Mouse (Mus musculus) ES-E14 (cell line): ENCODE results near the gene Ntn1. TPM values are rescaled to one million over a fixed set of nuclear protein-coding genes. Genes with fewer than 3 reads are reported as not detected.

Experiments
- DNase-seq: peaks from one replicate; pipeline ENCODE4 v3.0.0-alpha.2; 2013; ENCODE audit warnings: low read depth, low spot score
- H3K27ac ChIP-seq: 2 replicates; pipeline ENCODE4 v1.5.1; 2012; ENCODE audit warnings: low read depth, mild to moderate bottlenecking, low read length, moderate library complexity, mixed read lengths; ENCODE audit not compliant: poor library complexity, insufficient read depth, severe bottlenecking
- H3K36me3 ChIP-seq: 2 replicates; pipeline ENCODE4 v1.6.1; 2012; ENCODE audit warnings: mild to moderate bottlenecking, low read length, moderate library complexity, mixed read lengths; ENCODE audit not compliant: control insufficient read depth, poor library complexity, insufficient read depth, severe bottlenecking
- H3K4me1 ChIP-seq, 2 experiments: fragments of 150-350 bp in 1 of 2; sonication (generic) in 1 of 2; 2 replicates each; pipeline ENCODE4 v1.6.1; 2012; ENCODE audit warnings: low read length in 2 of 2, mild to moderate bottlenecking in 1 of 2, mixed read lengths in 1 of 2; ENCODE audit not compliant: control insufficient read depth in 2 of 2, insufficient read depth in 2 of 2, poor library complexity in 1 of 2
- H3K4me3 ChIP-seq, 2 experiments: fragments of 150-350 bp in 1 of 2; sonication (generic) in 1 of 2; 2 replicates each; pipeline ENCODE4 v1.5.1; 2012; ENCODE audit warnings: low read length in 2 of 2, low read depth in 1 of 2, mild to moderate bottlenecking in 1 of 2, mixed read lengths in 1 of 2; ENCODE audit not compliant: insufficient read depth in 1 of 2, poor library complexity in 1 of 2, severe bottlenecking in 1 of 2
- H3K9ac ChIP-seq: 2 replicates; pipeline ENCODE4 v1.6.1; 2012; ENCODE audit warnings: low read depth, mild to moderate bottlenecking, low read length, mixed read lengths; ENCODE audit not compliant: poor library complexity, insufficient read depth, severe bottlenecking
- H3K9me3 ChIP-seq: fragments of 150-350 bp; sonication (generic); 2 replicates; pipeline ENCODE4 v1.6.1; 2012; ENCODE audit warnings: low read depth, mild to moderate bottlenecking, low read length; ENCODE audit not compliant: control insufficient read depth, insufficient read depth
- CHD2 ChIP-seq: IDR thresholded peaks from 2 replicates; pipeline ENCODE4 v1.6.1; 2014; ENCODE audit warnings: mild to moderate bottlenecking, low read depth, low read length, inconsistent platforms
- HCFC1 ChIP-seq: IDR thresholded peaks from 2 replicates; pipeline ENCODE4 v1.6.1; 2012; ENCODE audit warnings: low read length, inconsistent platforms, borderline replicate concordance; ENCODE audit not compliant: insufficient read depth
- MAFK ChIP-seq: IDR thresholded peaks from 2 replicates; pipeline ENCODE4 v1.6.1; 2014; ENCODE audit warnings: mild to moderate bottlenecking, low read depth, low read length, inconsistent platforms; ENCODE audit not compliant: insufficient read depth
- ZC3H11A ChIP-seq: IDR thresholded peaks from 2 replicates; pipeline ENCODE4 v1.6.1; 2012; ENCODE audit warnings: low read depth, mild to moderate bottlenecking, inconsistent platforms, low read length, borderline replicate concordance
- ZNF384 ChIP-seq: IDR thresholded peaks from 2 replicates; pipeline ENCODE4 v1.6.1; 2012; ENCODE audit warnings: low read depth, low read length, inconsistent platforms
- in situ Hi-C, 2 experiments: fragments of 600-800 bp; cut with MboI; formaldehyde crosslinking; loops; one replicate each; pipeline ENCODE4 v1.15.1; 2025; ENCODE audit warnings: low sequenced_read_pairs in 2 of 2, inconsistent platforms in 1 of 2; ENCODE audit not compliant: unreplicated experiment in 2 of 2
- total RNA-seq: library from RNA; depleted of rRNA; stranded (reverse); fragments of 300-350 nt; gene quantifications from 2 replicates; pipeline ENCODE4 v1.2.3, GENCODE M21; 2012

Ntn1 gene
- total RNA-seq, 1 experiment, result 22.6 TPM

DNA sequence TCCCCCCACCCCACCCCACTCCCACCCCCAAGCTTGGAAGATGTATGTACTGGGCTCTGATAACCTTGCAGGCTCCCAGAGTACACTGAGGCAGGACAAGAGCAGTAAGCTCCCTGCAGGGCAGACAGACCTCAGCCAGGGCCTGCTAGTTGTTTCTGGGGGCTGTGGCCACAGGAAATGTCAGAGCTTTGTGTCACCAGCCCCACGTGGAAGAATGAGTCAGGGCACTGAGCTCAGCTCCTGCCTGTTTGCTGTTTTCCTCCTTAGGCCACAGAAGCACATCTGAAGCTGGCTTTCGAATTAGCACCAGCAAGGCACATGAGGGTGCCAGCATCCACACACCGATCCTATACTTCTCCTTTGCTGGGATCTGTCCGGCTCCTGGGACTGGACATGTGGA is 86.8 kb downstream of the Ntn1 start:
- H3K27ac ChIP-seq, result no peak overlapping the region
- no peak for TF ChIP-seq CHD2
- no peak for TF ChIP-seq HCFC1
- no peak for TF ChIP-seq MAFK
- no peak for TF ChIP-seq ZC3H11A
- TF ChIP-seq ZNF384, result no peak
- peaks cover 0 to 2% of the 10 kb centered on the region in 2 experiments; a peak in 1 of 4 replicates for H3K4me1 ChIP-seq
- in situ Hi-C loops, result no loop called here
- H3K4me3 ChIP-seq, result no peak overlapping the region
- DNase-seq, result no peak
- no peak overlapping the region for H3K9ac ChIP-seq
- no peaks in the 10 kb centered on the region for H3K9me3 ChIP-seq
- peaks cover 3% of the 10 kb centered on the region; the same call in 1 of the 2 replicates for H3K36me3 ChIP-seq

DNA sequence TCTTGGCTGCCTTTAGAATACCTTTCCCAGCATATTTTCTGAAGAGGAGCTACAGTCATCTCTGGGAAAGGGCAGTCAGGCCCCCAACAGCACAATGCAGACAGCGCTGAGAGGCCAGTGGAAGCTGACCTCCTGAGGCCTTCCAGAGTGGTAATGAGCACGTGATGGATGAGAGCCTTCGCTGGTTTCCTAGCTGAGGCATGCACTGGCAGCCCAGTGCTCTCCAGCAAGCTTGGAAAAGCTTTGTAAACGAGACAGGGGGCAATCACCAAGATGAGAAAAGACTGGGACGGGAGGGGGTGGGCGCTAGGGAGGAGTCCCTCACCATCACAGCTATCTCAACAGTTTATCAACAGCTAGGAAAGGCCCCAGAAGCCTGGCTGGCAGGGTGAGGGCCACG is 87.6 kb downstream of the Ntn1 start:
- no peak for TF ChIP-seq ZNF384
- no peak for TF ChIP-seq ZC3H11A
- TF ChIP-seq HCFC1, result no peak
- no peak for TF ChIP-seq CHD2
- TF ChIP-seq MAFK, result no peak
- peaks cover 0 to 2% of the 10 kb centered on the region in 2 experiments; a peak in 1 of 4 replicates for H3K4me1 ChIP-seq
- in situ Hi-C loops, result no loop called here

DNA sequence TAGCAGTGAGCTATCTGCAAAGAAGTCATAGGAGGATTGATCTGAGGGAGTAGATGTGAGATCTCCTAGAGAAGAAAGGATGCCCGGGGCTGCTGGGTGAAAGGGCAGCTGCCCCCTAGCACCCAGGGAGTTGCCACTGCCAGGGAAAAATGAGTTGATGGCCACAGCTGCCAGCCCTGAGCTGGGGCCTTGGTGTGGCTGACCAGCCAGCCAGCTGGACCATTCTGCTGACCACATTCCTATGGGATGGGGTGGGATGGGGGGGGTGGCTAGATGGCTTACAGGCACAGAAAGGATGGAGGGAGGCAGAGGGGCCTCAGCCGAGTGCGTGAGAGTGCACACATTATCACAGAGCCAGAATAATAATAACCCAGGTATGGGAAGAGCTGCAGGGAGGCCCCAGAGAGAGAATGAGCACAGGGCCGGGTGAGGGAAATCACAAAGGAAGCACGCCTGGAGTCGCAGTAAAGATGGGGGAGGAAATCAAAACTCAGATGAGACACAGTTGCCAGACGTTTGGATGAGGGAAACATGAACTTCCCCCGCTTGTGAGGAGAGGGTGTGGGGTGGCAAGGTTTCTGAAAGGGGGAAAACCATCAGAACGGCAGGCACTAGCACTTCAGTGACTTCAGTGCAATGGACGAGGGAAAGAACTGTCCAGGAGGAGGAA is 91.6 kb downstream of the Ntn1 start:
- no peaks in the 10 kb centered on the region for H3K9me3 ChIP-seq
- TF ChIP-seq CHD2 (no peak), MAFK (no peak), ZC3H11A (no peak), ZNF384 (no peak), HCFC1 (no peak)
- H3K9ac ChIP-seq, result no peak overlapping the region
- in situ Hi-C loops, result no loop called here
- no peak for DNase-seq
- H3K36me3 ChIP-seq, result peaks cover 4% of the 10 kb centered on the region; the same call in 1 of the 2 replicates
- H3K4me1 ChIP-seq, result peaks cover 0 to 2% of the 10 kb centered on the region in 2 experiments; a peak in 1 of 4 replicates
- H3K27ac ChIP-seq, result no peak overlapping the region
- H3K4me3 ChIP-seq, result no peak overlapping the region

More for the DNA sequence above, 87.6 kb downstream of the Ntn1 start:
- Histone ChIP-seq H3K4me3 (no peak overlapping the region), H3K9ac (no peak overlapping the region), H3K9me3 (no peaks in the 10 kb centered on the region), H3K36me3 (peaks cover 3% of the 10 kb centered on the region; the same call in 1 of the 2 replicates), H3K27ac (no peak overlapping the region)
- no peak for DNase-seq

- Histone ChIP-seq H3K9me3 (no peaks in the 10 kb centered on the region), H3K36me3 (peaks cover 2% of the 10 kb centered on the region; the same call in 1 of the 2 replicates), H3K27ac (no peak overlapping the region), H3K9ac (no peak overlapping the region), H3K4me3 (no peak overlapping the region), H3K4me1 (no peaks in the 10 kb centered on the region)
- DNase-seq, result no peak
- in situ Hi-C loops, result no loop called here
- TF ChIP-seq ZC3H11A, result no peak
- no peak for TF ChIP-seq ZNF384
- TF ChIP-seq MAFK, result no peak
- no peak for TF ChIP-seq CHD2
- TF ChIP-seq HCFC1, result no peak
Observed at GRCm38 (mm10) chr11:68305997-68306396, 94.6 kb downstream of the Ntn1 start.
